Mouse (Mus musculus): ENCODE results near the gene Tox3.

The Tox3 gene

DNA sequence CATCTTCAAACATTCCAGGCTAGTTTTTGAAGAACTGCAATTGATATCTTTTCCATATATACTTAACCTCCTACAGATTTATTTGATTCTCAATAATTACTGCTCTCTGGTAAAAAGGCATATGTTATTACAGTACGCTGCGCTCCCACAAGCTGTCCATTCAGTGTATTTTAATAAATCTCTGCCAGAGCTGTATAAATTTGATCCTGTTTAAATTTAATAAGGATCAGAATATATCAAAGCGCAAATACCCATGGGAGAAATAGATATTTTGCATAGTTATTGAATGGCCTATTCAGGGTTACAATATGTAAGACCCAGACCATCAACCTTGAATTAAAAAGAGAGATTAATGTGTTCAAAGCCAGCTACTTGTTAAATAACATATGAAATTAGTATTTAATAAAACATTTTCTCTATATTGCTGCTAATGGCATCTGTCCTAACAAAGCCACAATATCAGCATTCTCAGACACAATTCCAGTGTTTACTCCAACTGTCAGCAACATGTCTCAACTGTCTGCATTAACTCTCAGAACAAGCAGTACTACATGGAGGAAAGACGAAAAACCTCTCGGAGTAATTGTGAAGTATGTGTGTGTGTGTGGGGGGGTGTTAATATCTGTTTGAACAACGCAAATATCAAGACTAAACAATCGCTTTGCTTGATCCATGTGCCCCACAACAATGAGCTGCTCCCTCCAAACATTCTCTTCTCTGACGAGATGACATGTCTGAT, 25.3 kb downstream of the Tox3 start:
- DNase-seq: no peak

DNA sequence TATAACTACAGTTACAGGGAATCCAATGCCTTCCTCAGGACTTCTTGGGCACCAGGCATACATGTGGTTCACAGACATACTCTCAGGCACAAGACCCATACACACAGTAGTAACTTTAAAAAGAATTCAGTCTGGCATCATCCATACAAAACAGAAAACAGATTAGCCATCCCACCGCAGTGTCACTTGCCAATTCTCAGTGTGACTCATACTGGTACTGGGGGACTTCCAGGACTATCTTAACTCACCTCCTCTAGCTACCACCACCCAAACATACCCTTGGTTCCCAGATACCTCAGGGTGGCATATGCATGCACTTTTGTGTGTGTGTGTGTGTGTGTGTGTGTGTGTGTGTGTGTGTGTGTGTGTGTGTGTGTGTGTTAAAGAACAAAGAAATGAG, 26.9 kb downstream of the Tox3 start:
- no peak for DNase-seq

DNA sequence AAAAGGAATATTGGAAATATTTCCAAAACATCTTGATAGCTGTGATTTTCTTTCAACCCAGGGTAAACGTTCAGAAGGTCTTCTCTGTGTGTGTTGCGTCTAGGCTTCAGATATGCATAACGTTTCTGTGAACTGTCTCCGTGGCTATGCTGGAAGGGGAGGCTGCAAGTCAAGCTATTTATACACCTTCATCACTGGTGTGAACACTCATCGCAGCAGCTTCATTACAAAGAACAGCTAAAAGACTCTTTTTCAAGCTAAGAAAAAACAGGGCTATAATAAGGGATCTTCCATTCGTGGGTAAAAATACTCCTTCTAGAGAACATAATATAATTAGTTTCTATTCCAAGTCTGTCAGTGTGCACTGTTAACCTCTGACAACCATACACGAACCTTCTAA, 33.8 kb downstream of the Tox3 start:
- no peak for DNase-seq

DNA sequence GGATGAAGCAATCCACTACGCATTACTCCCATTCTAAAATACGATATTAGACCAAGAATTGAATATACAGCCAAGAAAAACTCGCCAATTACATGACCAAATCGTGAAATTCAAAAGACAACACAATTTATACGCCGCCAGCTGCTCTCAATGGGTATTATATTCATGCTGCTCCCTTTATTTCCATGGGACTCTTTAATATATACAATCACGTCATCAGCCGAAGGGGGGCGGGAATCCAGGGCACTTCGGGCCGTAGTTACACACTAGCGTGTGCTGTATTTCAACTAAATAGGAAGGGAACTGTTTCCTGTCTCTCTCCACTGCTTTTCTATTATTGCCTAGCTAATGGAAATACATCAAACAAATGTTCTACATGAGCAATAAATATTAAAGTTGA, 45.2 kb downstream of the Tox3 start:
- DNase-seq: peak; percentile 57 to 58

DNA sequence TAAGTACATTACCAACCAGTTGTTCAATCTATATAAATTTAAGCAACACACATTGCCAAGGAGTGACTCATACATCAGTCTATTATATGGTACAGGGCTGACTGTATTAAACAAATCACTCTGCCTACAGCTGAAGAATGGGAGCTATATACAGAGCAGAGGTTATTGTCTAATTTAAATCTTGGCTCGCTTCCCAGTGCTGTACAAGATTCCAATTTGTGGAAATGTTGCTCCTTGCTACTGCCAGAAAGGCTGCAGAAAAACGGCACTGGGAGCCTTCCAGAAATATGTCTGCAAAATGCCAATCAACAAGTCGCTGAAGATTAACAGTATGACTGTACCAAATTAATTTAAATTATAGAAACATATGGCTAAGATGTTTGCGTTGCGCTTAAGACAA, 45.9 kb downstream of the Tox3 start:
- DNase-seq: peak in 1 of 2 experiments; percentile 15

DNA sequence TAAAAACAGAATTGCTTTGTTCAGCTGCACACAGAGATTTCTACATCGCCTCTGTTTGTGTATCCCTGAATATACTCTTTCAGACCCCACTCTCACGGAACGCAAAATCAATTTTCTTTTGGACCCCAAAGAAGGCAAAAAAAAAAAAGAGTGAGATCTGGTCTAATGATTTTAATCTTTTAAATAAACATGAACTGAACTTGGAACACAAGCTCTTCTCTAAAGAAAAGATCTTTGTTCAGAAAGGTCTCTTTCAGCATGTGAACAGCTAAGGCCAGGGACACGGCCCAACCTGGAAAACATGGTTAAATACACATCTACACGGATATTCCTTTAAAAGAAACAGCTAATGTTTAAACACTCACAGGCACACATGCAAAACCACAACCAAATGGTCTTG, 46.6 kb downstream of the Tox3 start:
- no peak for DNase-seq

DNA sequence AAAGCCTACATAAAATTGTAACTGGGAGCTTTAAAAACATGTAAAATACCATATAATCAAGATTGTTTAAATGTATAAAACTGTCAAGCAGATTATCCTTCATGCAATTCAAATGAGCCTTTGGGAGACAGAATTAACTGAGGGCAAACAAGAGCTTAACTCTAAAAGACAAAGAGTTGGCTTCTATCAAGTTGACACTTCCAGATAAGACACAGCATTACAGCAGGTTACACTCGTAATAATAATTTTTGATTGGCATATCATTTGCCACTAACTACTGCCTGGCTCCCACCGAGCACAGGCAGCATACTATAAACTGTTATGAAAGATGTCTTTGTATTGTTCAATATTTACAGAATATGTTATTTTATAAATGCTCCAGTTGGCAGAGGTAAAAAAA, 47.2 kb downstream of the Tox3 start:
- no peak for DNase-seq

DNA sequence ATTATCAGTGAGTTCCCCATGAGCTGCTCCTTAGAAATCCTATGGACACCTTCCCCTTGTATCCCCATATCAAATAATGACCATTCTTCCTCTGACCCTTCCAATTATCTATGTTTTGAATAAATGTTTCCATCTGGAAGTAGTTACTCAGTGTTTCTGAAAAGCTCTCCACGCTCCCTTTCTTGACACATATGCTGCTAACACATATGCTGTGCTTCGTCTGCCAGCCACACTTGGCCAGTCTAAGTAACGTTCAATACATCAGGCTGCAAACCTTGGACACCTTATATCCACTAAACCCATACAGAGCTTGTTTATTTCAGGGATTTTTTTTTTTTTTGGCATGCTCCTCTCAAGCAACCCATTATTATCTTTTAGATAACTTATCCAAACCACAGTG, 54.1 kb downstream of the Tox3 start:
- no peak for DNase-seq

DNA sequence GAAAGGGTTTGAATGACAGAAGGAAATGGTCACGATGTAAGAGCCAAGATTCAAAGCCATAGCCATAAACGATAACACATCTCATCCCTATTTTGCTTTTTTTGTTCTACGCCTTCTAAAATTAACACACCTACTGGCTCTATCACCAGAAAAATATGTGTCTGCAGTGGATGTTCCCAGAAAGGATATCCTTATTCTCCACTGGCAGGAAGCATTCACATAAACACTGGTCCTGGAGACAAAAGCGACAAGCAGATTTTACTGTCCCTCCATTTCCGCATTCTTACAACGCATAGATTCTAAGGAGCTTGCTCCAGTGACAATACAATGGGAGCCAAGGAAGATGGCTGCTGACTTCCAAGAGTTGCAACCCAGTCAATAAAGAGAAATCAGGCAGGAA, 57.3 kb downstream of the Tox3 start:
- DNase-seq: peak in 1 of 2 experiments; percentile 6

DNA sequence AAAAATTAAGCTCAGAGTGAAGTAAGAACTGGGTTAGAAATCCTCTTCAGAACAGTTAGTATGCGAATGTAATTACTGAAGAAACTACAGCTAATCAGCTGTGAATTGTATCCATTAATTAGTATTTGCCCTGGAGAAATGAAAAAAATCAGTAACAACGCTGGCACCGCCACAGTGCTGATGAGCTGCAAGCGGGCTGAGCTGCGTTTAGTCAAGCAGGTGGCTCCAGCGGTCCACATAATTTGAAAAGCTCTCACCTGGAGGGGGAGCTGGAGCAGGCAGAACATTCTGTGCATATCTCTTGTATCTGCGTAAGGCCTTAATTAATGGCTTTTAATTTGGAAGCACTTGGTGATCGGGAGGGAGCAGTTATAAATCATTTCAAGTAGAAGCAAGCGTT, 71.4 kb downstream of the Tox3 start:
- no peak for DNase-seq

DNA sequence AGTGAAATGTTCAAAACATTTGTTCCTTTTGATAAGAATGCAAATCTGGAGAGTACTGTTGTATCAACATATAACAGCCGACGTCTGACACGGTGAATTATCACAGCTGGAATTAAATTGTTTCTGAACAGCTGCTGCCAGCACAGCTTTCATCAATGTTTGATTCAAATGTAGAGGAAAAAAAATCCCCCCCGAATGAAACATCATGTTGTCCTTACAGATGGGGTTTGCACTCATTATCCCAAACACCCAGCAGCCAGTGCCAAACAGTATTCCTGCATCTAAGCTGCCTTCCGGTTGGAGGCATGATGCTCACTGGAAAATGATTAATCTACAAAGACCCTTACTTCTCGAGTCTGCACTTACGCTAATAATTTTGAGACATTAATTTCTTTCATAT, 75.0 kb downstream of the Tox3 start:
- no peak for DNase-seq

DNA sequence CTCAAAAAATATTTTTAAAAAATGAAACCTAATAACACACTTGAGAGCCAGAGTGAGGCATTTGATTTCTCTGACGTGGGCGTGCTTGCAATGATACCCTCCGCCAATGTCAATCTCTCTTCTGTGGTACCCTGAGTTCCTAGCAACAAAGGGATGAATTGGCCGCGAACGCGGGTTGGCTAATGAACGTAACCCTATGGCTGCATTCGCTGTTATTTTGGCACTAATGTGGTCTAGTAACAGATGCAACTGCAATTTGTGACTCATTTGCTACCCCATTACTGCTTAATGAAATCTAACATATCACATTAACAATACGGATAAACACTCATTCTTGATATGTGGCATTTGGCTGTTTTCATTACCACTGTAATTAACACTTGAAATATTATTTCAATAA, 76.2 kb downstream of the Tox3 start:
- no peak for DNase-seq

DNA sequence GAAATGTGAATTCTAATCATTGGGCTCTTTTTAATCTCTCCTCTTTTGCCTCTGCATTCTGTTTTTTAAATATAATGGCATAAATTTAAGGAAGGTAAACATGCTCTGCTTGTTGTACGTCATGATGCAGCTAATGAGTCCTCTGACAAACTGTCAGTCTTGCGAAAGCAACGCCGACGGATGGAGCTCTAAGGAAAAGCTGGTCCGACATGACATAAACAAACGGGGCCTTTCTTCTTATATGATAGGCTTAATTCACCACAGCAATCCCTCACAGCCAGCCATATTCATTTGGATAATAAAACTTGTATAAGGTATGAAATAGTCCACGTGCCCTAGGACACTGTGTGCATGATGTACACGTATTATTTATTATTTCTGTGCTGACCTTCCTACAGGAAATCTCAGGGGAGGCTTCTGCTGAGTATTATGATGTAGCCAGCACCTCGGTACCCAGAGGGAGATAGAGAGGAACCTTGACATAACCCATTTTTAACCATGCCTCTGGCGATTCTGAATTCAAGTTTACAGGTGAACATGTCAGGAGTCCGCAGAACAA, 80.4 kb downstream of the Tox3 start:
- no peak for DNase-seq

DNA sequence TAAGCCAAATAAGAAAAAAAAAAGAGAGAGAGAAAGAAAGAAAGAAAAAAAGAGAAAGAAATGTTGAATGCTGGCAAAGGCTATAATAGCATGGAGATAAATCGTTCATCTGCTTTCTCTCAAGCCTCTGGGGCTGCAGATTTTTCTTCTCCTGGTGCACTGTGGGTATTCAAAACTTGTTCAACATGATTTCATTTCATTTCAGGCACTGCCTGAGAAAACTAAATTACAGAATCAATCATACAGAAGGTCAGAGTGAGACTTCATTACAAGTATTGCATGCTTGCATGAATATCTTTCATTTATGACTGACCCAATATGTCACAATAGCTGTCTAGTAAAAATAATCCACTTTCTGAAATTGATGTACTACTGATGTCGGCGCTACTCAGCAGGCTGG, 81.2 kb downstream of the Tox3 start:
- DNase-seq: no peak

DNA sequence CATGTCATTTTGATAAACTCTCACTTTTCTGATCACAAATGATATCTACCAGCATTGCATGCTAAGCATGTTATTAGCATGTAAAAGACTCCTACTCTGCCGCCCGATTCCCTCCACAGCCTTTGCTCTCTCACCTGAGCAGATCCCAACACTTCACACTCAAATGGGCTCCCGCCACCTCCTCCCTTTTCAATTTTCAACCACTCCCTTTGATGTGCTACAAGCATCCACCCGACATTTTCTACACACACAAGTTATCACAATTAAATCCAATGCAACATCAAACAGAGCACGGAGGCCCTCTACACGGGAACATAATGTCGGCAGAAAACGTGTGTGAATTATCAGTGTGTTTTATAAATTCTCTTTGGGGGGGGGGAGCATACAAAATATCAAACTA, 81.9 kb downstream of the Tox3 start:
- DNase-seq: no peak

DNA sequence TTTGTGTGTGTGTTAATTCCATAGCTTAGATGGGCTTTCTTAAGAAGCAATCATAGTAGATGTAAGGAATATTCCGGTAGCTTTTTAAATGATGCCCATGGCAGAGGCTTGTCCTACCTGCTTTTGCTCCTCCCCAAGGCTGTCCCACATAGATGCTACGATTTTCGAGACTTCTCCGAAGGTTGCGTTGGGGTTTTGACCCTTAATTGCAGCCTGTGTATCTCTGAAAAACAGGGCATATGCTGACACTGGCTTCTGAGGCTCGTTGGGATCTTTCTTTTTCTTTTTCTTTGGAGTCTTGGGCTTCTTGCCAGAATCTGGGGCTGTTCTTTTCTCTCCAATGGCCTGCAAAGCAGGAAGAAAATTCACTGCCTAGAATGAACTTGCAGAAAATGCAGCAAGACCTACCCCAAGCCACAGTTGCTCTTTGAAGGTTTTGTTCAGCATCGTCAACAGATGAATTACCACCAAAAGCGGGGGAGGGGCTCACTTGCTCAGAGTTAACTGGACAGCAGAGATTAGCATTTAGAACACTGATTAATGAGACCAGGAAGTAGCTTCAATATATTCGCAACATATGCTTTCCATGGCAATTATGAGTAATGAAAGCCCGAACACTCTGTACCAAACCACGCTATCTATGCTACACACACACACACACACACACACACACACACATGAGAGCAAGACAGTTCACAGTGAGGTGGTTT, 93.8 kb downstream of the Tox3 start:
- DNase-seq: no peak

DNA sequence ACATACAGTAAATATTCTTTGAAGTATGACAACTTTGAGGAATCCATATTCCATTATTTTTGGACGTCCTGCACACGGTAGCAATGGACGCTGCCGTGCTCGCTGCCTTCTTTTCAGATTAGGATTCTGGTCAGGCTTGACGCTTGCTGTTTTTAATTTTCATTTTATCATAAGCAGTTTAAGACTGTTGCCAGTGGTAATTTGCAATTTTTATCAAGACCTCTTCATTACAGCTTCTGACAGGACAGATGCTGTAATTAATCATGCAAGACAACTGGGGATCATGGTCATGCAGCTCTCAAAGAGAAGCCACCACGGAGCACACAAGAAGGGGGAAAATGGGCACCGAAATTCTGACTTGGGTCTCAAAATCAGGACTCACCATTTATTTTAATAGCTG, 101.8 kb downstream of the Tox3 start:
- DNase-seq: no peak

DNA sequence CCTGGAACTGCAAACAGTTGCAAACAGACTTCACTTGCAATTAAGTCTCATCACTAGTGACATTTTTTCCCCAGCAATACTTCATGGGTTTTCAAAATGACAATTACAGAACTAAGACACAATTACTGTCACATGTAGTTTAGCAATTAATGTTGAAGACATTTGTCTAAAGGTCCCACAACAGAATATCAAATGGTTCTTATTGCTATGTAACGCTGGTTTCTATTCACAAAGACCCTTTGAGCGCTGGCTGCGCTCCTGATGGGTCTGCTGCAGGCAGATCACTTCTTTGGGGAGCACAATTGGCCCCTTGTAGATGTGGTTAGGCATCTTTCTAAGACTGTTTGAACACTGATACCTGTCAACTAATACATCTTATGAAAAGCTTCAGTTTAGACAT, 102.3 kb downstream of the Tox3 start:
- no peak for DNase-seq

DNA sequence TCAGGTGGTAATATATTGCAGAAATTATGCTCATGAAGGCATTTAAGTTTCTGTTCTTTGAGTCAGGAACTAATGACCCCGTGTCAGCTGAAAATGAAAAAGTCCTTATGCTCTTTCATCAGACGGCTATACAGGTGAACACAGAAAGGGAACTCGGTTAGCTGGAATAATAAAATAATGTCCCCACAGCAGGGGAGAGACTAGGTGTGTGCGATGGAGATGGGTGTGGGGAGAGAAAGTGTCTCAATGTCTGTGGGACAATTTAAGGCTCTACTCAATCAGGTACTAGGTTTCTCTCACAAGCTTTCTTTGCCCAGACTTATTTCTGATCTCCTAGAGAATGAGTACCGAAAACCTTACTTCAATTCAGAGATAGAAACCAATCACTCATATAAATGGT, 103.0 kb downstream of the Tox3 start:
- no peak for DNase-seq

DNA sequence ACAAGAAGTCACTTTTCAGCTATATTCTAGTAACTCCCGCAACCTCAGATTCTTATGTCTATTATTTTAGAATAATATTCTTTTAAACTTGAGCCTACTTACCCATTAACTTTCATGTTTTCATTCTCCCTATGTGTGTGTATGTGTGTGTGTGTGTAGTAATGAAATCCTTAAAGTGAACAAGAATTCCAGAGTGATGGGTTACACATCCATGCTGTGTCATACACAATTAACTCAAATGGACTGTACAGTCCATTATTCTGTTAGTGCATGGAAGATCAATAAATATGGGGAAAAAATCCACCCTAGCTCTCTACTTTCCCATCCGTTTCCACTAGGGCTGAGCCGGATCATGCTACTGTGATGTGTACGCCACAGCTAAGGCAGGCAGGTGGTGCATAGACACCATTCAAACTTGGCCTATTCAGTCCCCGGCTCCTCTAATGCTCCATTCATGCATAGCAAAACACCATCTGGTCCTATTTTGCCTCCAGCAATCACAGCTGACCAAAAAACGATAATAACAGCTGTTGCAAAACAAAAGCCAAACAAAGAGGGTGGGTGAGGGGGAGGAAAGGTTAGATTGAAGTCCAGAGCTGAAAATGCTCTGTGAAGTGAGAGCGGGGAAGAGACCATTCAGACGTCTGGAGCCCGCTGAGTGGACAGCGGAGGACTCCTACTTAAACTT, 103.5 kb downstream of the Tox3 start:
- no peak for DNase-seq

DNA sequence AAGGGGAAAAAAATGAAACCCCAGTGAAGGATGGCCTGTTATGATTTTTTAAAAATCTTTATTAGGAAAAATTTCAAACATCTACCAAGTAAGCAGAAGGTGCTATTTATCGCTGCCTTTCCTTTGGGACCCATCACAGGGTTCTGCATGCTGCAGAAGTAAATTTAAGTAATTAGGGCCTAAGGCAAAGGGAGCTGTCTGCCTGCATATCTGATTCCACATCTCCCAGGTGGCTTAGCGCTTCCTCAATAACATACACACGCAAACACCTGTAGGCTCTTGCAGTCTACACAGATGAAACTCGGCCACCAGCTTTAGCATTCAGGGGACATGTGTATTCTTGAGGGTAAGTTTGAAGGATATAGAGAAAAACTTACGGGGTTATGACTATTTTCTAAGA, 104.2 kb downstream of the Tox3 start:
- no peak for DNase-seq

DNA sequence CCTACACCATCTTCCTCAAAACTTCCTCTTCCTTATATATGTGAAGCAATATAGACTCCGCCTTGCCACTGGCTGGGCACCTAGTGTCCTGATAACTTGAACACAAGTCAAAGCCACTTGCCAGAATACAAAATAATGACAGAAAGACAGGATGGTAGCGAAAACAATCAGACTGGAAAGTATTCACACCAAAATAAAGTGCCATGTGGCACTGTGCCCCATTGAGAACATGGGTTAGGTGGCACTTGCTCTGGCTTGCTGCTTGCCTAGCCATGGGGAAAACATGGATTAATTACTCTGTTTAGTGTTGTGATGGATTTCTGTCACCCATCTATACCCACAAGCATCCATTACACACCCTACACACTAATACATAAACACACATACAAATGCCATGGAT, 105.8 kb downstream of the Tox3 start:
- DNase-seq: no peak

DNA sequence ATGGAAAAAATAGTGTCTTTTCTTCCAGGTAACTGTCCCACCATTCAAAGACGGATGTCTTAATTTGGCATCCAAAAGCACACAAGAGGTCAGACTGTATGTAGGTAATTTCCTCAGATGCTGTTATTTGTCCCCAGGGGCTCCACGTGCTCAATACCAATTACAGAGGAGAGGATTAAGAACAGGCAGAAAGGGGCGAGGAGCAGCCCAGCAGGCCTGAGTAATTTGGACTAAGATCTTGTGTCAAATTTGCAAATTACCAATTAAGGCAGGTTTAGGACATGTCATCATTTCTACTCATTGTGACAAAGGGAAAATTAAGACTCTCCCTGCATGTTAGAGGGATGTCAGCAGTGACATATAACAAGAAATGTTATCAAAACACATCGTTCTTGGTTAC, 106.7 kb downstream of the Tox3 start:
- no peak for DNase-seq

DNA sequence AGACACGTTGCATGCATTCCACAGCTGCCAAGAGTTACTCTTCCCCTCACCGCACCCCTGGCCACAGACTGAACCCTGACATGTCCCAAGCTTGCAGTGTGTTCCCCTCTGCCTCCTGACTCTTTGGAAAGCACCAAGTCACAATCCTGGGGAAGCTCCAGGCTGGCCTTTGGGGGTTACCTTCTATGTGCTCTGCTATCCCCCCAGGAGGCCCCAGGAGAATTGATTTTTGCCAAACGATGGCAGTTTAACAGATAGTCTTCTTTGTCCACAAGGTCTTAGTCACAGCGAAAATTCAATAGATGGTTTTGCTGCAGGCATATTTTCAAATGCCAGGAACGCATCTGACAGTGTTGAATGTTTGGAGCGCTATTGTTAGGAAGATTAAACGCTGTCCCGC, 115.6 kb downstream of the Tox3 start:
- DNase-seq: no peak
